Mouse (Mus musculus) splenic B cell, adult 2 months (primary cell): ENCODE results near the gene Gas2l2.

Experiments used
- DNase-seq: peaks from one replicate; pipeline ENCODE4 v3.0.0-alpha.2; 2011; ENCODE audit warnings: low read depth, low spot score
- H3K27me3 ChIP-seq: 2 replicates; pipeline ENCODE4 v1.6.1; 2012; ENCODE audit warnings: mild to moderate bottlenecking, low read length, moderate library complexity, mixed read lengths; ENCODE audit not compliant: control insufficient read depth, poor library complexity, insufficient read depth, severe bottlenecking
- H3K36me3 ChIP-seq: 2 replicates; pipeline ENCODE4 v1.6.1; 2012; ENCODE audit warnings: mild to moderate bottlenecking, low read length, moderate library complexity, mixed read lengths; ENCODE audit not compliant: control insufficient read depth, poor library complexity, insufficient read depth, severe bottlenecking

Gas2l2 gene

DNA sequence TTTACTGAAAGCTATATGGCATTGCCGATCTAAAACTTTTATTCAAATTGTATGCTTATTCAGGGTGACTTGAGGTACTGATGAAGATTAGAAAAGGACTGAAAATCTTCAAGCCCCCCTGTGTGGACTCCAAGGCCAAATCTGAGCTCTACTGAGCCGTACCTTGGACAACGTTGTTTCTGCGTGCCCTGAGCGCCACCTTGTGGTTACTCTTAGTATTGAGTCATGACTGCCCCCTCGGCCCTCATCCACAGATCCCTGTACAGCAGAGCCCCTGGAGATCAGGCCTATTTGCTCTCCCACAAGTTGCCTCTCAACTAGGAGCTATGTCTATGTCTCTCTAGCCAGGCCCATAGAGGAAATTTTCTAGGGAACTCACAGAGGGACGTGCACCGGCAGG, 4.6 kb downstream of the Gas2l2 start:
- Histone ChIP-seq H3K36me3 (no peaks in the 10 kb centered on the region), H3K27me3 (no peaks in the 10 kb centered on the region)
- peak; percentile 81 for DNase-seq

DNA sequence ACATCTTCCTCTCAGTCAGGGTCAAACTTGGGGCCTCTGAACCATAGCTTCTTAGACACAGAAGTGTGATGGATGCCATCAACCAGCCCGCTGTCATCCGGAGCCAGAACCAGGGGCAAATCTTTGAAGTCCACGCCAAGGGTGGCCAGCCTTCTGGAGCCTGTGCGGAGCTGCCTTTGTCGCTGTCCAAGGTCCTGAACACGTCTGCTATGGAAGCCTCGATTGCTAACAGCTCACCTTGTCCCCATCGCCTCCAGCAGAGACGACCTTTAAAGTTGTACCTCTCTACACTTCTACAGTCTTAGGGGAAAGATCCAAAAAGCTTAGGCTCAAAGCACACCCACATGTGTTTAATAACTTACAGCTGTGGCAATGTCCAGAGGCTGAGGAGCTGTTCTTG, 8.0 kb downstream of the Gas2l2 start:
- Histone ChIP-seq H3K36me3 (no peaks in the 10 kb centered on the region), H3K27me3 (no peaks in the 10 kb centered on the region)
- DNase-seq, result peak; percentile 78

DNA sequence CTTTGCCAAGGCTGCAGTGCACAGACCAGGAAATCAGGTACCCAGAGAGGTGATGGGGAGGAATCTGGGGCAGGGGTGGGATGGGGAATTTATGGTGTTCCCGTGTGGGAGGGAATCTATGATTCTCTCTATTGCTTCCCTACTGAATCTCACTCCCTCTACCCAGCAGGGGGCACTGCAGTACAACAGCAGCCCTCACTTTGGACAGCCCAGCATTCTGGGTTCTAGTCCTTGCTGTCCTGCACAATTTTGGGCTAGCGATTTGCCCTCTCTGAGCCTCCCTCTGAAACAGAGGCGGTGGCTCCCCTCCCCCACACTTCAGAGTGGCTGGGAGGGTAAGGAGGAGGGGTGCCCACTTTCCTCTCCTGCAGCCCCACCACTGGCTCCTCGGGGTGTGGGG, 8.9 kb downstream of the Gas2l2 start:
- DNase-seq, result no peak
- Histone ChIP-seq H3K36me3 (no peaks in the 10 kb centered on the region), H3K27me3 (no peaks in the 10 kb centered on the region)

DNA sequence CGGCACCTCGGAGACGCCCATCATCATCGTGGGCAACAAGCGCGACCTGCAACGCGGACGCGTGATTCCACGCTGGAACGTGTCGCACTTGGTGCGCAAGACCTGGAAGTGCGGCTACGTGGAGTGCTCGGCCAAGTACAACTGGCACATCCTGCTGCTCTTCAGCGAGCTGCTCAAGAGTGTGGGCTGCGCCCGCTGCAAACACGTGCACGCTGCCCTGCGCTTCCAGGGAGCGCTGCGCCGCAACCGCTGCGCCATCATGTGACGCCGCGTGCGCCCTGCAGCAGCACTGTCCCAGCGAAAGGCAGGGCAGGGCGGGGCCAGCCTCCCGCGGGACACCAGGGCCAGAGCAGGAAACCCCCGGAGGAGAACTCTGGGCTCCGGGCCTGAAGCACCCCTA, 10.7 kb downstream of the Gas2l2 start:
- Histone ChIP-seq H3K36me3 (no peaks in the 10 kb centered on the region), H3K27me3 (no peaks in the 10 kb centered on the region)
- peak; percentile 15 for DNase-seq

DNA sequence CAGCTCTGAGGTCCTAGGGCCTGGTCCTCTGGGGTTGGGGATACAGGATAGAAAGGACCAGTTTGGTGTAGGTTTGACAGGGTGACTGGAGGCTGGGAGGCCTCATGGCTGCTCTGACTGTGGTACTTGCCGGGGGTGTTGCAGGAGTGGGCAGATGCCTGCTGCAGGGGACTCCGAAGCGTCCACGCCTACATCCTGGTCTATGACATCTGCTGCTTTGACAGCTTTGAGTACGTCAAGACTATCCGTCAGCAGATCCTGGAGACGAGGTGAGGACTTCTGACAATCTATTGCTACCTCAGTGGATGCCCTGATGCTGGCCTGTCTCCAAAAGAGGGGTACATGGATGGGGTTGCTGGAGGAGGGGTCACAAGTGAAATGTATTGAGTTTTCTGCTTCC, 11.5 kb downstream of the Gas2l2 start:
- Histone ChIP-seq H3K36me3 (no peaks in the 10 kb centered on the region), H3K27me3 (no peaks in the 10 kb centered on the region)
- no peak for DNase-seq

DNA sequence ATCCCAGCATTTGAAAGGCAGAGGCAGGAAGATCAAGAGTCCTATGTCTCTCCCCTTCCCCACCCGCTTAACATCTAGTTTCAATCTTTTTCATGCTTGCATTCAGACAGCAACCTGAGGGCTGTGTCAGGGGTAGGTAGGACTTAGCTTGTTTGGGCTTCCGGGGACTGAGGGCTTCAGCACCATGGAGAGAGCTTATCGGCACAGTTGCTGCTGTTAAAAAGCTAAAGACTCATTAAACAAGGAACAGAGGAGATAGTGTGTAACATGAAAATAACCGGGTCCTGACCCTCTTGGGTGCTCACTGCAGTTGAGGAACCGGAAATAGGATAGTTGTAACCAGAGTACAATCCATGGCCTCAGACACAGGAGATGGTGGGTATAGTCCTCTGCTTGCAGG, 12.2 kb downstream of the Gas2l2 start:
- DNase-seq, result peak; percentile 65
- no peaks in the 10 kb centered on the region for H3K36me3 ChIP-seq
- H3K27me3 ChIP-seq, result no peaks in the 10 kb centered on the region

DNA sequence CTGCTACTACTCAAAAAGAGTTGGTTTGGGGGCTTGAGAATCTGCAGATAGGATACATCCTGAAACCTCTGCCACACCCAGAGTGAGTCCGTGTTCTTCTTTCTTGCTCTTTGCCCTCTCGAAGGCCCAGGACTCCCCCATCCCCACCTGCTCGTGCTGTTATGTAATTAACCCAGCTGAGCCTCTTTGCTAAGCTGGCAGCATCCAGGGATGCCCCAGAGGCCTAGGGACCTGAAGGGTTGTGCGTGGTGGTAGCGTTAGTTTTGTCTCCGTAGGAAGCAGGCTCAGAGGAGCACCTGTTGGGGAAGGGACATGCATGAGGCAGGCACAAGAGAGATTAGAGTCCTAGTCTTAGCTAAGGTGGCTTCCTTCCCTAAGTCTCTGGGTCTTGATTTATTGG, 18.7 kb downstream of the Gas2l2 start:
- Histone ChIP-seq H3K36me3 (no peaks in the 10 kb centered on the region), H3K27me3 (no peaks in the 10 kb centered on the region)
- no peak for DNase-seq

DNA sequence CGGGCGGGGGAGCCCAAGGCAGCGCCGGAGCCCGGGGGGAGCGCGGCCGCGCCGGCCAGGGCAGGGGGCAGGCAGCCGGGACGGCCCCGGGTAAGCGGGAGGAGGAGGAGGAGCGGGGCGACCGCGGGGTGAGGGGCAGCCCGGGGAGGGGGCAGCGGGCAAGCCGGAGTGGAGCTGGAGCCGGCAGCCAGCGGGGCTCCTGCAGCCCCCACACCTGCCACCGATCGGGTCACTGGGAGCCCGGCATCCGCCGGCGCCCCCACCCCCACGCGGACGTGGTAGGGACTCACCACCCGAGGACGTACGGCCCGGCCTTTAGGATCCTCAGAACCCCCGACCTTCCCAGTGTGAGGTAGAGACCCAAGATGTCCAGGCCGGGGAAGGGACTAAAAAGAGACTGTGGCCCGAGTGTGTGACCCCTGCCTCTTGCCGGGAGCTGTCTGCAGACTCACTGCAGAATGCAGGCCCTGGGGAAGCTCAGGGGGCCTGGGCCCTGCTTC, 19.4 kb downstream of the Gas2l2 start:
- Histone ChIP-seq H3K27me3 (no peaks in the 10 kb centered on the region), H3K36me3 (no peaks in the 10 kb centered on the region)
- DNase-seq, result no peak

DNA sequence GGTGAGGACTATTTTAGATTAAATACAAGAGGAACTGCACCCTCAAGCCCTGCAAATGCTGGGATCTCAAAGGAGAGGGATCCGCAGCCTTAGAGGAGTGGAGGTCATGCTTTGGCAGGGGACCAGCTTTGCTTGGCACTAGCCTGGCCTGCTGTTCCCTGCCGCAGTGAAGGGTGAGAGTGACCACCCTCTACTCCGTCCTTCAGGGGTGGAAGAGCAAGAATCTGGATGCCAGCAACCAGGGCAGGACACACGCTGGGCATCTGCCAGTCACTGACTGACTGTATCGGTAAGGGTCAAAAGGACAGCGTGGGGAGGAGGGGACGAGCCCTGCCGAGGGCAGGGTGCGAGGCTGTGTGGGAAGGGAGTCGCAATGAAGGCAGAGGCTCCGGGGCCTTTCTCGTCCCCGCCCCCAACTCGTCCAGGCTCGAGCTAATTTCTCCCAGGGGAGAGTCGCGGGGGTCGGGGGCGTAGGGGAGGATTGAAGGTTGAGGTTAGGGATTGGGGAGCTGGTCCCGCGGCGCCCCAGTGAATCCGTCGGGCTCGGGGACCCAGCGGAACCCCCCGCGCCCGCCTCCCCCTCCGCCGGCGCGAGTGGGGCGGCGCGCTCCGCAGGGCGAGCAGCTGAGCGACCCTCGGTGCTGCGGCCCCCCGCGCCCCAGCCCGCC, 20.0 kb downstream of the Gas2l2 start, which contains the start of gene Rasl10b:
Gene Rasl10b (plus strand): TSS at position 51 of the 668 bp plus-strand sequence.
- DNase-seq, result no peak
- Histone ChIP-seq H3K36me3 (no peaks in the 10 kb centered on the region), H3K27me3 (no peaks in the 10 kb centered on the region)

DNA sequence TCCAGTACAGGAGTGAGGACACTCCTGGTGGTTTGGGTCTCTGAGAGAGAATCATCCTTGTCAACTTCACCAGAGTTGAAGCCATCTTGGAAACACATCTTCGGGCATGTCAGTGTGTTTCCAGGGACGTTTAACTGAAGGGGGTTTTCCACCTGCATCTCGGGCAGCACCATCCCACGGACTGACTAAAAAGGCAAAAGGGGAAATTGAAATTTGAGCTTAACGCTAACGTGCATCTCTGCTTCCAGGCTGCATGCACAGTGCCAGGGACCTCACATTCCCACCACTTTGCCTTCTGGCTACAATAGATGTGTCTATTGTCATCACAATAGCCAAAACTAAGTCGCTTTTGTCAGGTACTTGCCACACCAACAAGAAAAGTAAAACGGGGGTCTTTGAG, 21.0 kb downstream of the Gas2l2 start:
- Histone ChIP-seq H3K36me3 (no peaks in the 10 kb centered on the region), H3K27me3 (no peaks in the 10 kb centered on the region)
- DNase-seq, result no peak

DNA sequence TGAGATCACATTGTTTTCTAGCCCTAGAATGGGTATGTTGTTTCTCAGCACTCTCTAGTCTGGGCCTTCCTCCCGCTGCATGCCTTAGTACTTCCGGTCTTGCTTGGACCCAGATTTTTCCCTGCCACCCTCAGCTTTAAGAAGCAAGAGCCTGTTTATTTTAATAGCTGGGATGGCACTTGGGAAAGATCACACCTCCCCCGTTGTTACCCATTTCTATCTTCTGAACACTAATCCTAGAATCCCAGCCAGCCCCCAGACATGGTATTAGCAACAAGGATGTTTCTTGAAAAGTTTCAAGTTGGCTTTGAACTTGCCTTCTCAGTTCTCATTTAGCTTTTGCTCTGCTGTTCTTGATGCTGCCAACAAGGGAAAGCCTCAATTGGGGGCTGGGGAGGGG, 22.9 kb downstream of the Gas2l2 start:
- Histone ChIP-seq H3K27me3 (no peaks in the 10 kb centered on the region), H3K36me3 (0 out of 2 replicates have a peak, but pooled peaks cover 1% of the 10 kb centered on the region)
- no peak for DNase-seq

DNA sequence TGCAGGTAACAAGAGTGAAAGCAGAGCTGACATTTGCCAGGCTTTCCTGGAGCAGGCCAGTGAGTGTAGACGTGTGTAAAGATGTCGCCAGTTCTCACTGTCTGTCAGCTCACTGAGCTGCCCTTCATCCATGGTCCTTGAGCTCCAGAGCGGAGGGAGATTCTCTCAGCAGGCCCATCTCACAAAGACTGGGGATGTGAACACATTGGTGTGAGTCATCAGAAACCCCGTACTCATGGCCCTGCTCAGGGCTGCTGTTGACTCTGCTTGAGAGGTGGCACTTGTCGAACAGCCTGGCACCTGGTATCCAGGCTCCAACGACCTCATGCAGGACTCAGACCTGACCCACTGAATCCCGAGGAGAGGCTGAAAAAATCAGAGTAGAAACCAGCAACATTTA, 25.5 kb downstream of the Gas2l2 start:
- Histone ChIP-seq H3K27me3 (no peaks in the 10 kb centered on the region), H3K36me3 (peaks cover 5% of the 10 kb centered on the region; the same call in 1 of the 2 replicates)
- no peak for DNase-seq

DNA sequence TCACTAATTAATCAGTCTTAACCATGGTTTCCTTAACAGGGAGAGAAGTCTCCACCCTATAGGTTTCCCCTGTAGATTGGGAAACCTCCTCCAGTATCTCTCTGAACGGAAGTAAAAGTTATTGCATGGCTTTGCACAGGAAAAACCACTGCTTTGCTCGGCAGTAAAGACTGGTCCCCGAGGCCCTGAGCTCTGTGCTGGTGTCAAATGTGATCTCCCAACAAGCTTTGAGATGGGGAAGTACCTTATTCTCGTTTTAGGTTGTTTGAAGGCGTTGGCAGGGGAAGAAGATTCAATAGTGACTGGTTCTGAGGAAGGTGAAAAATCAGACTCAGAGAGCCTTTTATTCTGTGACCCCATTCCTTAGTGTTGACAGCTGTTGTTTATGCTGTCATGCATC, 30.5 kb downstream of the Gas2l2 start:
- DNase-seq, result no peak
- H3K27me3 ChIP-seq, result no peaks in the 10 kb centered on the region
- H3K36me3 ChIP-seq, result peaks cover 10% of the 10 kb centered on the region

DNA sequence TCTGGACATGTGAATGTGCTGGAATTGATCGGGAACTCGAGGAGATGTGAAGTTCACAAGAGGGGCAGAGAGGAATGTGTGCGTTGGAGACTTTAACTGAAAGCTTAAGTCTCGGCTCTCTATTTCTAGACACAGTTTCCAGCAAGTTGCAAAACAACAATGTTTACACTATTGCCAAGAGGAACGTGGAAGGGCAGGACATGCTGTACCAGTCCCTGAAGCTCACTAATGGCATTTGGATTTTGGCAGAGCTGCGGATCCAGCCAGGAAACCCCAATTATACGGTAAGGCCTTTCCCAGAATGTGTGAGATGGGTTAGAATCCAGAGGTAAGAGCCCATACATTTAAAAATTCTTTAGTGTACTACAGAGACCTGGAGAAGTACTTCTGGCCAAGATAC, 31.6 kb downstream of the Gas2l2 start:
- no peak for DNase-seq
- Histone ChIP-seq H3K36me3 (peaks cover 14% of the 10 kb centered on the region), H3K27me3 (no peaks in the 10 kb centered on the region)

DNA sequence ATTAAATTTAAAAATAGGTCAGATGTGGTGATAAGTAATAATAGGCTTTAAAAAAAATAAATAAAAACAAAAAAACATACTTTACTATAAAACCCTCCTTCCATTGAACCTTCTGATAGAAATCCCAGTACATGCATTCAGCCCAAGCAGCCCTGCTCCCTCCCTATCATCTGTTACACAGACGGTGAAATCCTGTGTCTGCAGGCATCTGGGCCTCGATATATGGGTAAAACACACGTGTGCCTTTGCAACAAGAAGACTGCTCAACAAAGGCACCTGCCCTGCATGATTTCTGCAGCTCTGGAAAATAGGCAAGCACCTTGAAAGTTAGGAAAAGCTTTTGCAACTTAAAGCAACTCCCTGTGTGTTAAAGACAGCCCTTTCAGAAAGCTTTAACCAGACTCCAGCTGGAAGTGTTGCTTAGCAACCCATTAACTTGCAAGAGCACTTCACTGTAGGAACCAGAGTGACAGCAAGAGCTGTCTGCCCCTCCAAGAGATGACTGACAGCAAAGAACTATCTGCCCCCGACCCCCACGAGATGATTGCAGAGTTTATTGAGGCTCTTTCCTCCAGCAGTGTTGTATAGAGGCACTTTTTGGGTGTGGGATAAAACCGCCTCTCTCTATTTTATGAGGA, 34.3 kb downstream of the Gas2l2 start:
- DNase-seq, result no peak
- Histone ChIP-seq H3K36me3 (peaks cover 18% of the 10 kb centered on the region), H3K27me3 (no peaks in the 10 kb centered on the region)
